Mouse (Mus musculus): ENCODE data around the gene Wdtc1. TPM values are rescaled to one million over a fixed set of nuclear protein-coding genes. Genes with fewer than 3 reads are reported as not detected.

Wdtc1 gene
- polyA plus RNA-seq, 1 experiment from 2014 or later, result 21.0 TPM

DNA sequence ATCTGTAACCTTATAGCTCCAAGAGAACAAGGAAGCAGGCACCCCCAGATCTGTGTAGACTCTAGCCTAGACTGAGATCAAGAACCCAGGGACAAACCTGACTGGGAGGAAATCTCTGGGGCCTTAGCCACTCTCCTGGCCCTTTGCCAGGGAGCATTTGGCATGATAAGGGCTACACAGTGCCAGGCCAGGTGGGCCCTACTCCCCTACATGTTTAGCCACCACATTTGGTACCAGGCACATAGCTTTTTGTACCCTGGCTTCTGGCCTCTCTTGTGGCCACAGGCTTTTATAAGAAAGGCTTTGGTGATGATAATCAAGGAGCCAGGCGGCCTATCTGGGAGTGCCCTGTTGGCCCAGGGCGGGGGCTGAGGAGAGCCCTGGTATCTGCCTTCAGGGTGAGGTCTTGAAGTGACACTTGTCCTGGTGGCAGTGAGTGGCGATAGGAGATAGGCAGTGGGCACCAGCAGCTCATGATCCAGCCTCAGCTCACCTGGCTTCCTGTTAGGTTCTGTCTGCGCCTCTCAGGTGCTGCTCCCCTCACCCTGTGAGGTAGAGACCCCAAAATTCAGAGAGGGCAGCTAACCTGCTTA lies 41.8 kb upstream of the Wdtc1 start:
- Histone ChIP-seq H3K4me2 (ENCODE audit: low read depth, low read length, severe bottlenecking) (no peak overlapping the region), H3K9me3 (ENCODE audit: control insufficient read depth, low read length) (no peaks in the 10 kb centered on the region), H3K27me3 (ENCODE audit: control insufficient read depth, insufficient read depth, low read length) (no peaks in the 10 kb centered on the region), H3K9ac (ENCODE audit: low read length) (no peak overlapping the region), H3K4me1 (replicated peaks; ENCODE audit: control insufficient read depth, insufficient read depth, low read length) (peaks cover 6% of the 10 kb centered on the region; the same call in 1 of the 2 replicates), H3K4me3 (ENCODE audit: low read depth, low read length) (no peak overlapping the region), H3K36me3 (ENCODE audit: control insufficient read depth, insufficient read depth, low read length) (no peaks in the 10 kb centered on the region), H3K27ac (ENCODE audit: low read depth, low read length) (no peak overlapping the region)
- 80% methylated on average over 4 of the region's 4 CpGs for WGBS
- ATAC-seq (replicated peaks; ENCODE audit: low FRiP score), result no peak
- no peak for DNase-seq (ENCODE audit: low spot score)

DNA sequence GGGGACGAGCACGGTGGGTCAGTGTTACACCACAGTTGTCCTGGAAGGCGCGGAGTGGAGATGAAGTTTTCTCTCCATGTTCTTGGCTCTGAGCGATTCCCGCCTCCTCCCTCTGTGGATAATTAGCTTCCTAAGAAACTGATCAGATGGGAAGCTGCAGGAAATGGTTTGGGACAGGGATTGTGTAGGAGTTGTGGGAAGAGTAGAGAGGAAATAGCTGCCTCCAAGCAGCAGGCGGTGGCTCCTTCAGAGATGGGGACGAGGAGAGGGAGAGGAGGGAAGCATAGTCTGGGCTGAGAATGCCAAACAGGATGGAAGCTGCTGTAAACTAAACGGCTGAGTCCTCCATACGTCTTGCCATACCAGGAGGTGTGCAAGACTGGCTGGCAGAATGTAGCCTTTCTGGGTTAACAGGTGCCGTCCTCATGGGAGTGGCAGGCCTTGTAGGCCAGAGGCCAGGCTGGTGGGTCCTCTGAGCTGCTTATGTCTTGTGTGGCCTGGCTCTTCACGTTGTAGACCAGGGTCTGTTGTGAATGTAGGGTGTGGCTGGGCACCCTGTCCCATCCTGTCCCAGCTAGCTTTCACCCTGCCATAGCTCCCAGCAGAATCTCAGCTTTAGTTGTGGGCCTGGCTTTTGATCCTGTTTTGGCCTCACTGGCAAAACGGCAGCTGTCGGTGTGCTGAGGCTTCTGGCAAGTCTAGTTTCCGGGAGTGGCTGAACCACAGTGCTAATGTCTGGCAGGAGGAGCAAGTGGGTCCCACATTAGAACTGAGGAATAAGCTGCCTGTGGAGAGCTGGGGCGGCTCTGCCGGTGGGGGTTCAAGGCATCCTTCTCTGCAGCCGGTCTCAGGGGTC lies 38.1 kb upstream of the Wdtc1 start:
- no peak overlapping the region for H3K4me2 ChIP-seq (ENCODE audit: low read depth, low read length, severe bottlenecking)
- no peaks in the 10 kb centered on the region for H3K9me3 ChIP-seq (ENCODE audit: control insufficient read depth, low read length)
- no peak overlapping the region for H3K4me3 ChIP-seq (ENCODE audit: low read depth, low read length)
- H3K36me3 ChIP-seq (ENCODE audit: control insufficient read depth, insufficient read depth, low read length), result no peaks in the 10 kb centered on the region
- no peak overlapping the region for H3K9ac ChIP-seq (ENCODE audit: low read length)
- no peak overlapping the region for H3K27ac ChIP-seq (ENCODE audit: low read depth, low read length)
- 85% methylated on average over 18 of the region's 18 CpGs for WGBS
- H3K4me1 ChIP-seq (replicated peaks; ENCODE audit: control insufficient read depth, insufficient read depth, low read length), result peaks cover 6% of the 10 kb centered on the region; the same call in 1 of the 2 replicates
- DNase-seq (ENCODE audit: low spot score), result no peak
- H3K27me3 ChIP-seq (ENCODE audit: control insufficient read depth, insufficient read depth, low read length), result no peaks in the 10 kb centered on the region
- no peak for ATAC-seq (replicated peaks; ENCODE audit: low FRiP score)

DNA sequence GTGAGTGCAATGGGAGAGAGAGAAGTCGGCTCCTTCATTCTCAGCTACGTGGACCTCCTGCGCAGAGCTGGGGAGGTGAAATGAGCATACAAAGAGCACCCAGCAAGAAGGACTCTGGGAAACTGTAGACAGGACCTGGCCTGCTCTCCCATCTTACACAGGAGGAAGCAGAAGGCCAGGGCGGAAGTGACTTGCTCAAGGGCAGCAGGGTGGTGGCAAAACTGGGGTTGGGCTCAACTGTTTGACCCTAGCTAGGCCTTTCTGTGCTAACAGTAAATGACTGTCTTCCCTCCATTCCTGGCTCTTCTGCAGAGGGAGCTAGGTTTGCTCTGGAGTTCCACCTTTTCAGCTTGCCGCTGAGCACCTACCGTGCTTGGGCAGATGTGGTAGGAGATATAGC lies 37.3 kb upstream of the Wdtc1 start:
- 91% methylated on average over 6 of the region's 6 CpGs for WGBS
- no peak overlapping the region for H3K4me2 ChIP-seq (ENCODE audit: low read depth, low read length, severe bottlenecking)
- no peaks in the 10 kb centered on the region for H3K4me1 ChIP-seq (replicated peaks; ENCODE audit: control insufficient read depth, insufficient read depth, low read length)
- no peaks in the 10 kb centered on the region for H3K36me3 ChIP-seq (ENCODE audit: control insufficient read depth, insufficient read depth, low read length)
- no peak overlapping the region for H3K9ac ChIP-seq (ENCODE audit: low read length)
- no peak for DNase-seq (ENCODE audit: low spot score)
- no peaks in the 10 kb centered on the region for H3K9me3 ChIP-seq (ENCODE audit: control insufficient read depth, low read length)
- no peak overlapping the region for H3K4me3 ChIP-seq (ENCODE audit: low read depth, low read length)
- no peak overlapping the region for H3K27ac ChIP-seq (ENCODE audit: low read depth, low read length)
- ATAC-seq (replicated peaks; ENCODE audit: low FRiP score), result no peak
- no peaks in the 10 kb centered on the region for H3K27me3 ChIP-seq (ENCODE audit: control insufficient read depth, insufficient read depth, low read length)

DNA sequence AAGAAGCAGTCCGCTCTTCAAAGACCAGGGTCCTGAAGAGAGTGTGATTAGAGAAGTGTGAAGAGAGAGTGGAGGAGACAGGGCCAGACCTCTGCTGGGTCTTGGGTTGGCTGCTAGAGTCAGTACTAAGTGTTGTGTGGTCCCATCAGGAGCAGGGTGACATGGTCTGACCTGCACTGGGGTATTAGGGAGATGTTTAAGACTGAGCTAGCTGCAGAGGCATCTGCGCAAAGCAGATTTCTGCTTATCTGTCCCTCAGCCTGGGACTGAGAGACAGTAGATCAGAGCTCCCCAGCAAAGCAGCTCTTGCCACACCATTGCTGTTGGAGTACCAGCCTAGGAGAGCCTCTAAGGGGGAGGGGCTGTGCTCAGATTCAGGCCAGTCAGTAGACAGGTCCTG lies 36.8 kb upstream of the Wdtc1 start:
- no peaks in the 10 kb centered on the region for H3K9me3 ChIP-seq (ENCODE audit: control insufficient read depth, low read length)
- no peak for DNase-seq (ENCODE audit: low spot score)
- 85% methylated on average over 2 of the region's 2 CpGs for WGBS
- no peak overlapping the region for H3K4me3 ChIP-seq (ENCODE audit: low read depth, low read length)
- H3K27me3 ChIP-seq (ENCODE audit: control insufficient read depth, insufficient read depth, low read length), result no peaks in the 10 kb centered on the region
- no peak overlapping the region for H3K4me2 ChIP-seq (ENCODE audit: low read depth, low read length, severe bottlenecking)
- H3K36me3 ChIP-seq (ENCODE audit: control insufficient read depth, insufficient read depth, low read length), result no peaks in the 10 kb centered on the region
- no peak for ATAC-seq (replicated peaks; ENCODE audit: low FRiP score)
- no peaks in the 10 kb centered on the region for H3K4me1 ChIP-seq (replicated peaks; ENCODE audit: control insufficient read depth, insufficient read depth, low read length)
- H3K9ac ChIP-seq (ENCODE audit: low read length), result no peak overlapping the region
- no peak overlapping the region for H3K27ac ChIP-seq (ENCODE audit: low read depth, low read length)

DNA sequence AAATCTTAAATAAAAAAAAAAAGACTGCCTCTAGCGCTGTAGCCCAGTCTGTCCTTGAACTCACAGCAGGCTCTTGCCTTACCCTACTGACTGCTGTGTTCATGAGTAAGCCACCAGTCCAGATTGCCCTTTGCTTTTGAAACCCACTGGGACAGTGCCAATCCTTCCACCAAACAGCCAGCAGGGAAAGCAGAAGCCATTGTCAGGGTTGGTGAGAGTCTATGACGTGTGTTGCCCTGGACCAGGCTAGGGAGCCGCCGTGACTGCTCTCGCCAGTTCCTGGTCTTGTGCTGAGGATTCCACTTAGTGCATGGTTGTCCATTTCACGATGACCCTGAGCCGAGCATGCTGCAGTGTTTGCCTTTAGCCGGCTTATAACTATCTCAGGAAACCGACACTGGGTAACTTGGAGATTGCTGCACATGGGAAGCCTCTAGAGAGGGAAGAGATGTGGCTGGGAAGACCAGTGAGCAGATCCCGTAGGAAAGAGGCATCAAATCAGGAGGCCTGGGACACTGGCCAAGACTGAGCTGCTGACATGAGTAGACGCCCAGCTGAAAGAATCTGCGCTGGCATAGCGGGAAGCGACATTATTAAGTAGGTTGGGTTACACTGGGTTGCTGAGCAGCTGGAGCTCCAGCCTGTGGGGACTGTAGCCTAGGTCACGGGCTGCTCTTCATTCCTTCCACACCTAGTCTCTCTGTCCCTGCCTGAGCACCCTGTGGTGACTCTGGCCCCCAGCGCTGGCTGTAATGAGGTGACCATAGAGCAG lies 35.7 kb upstream of the Wdtc1 start:
- Histone ChIP-seq H3K27ac (ENCODE audit: low read depth, low read length) (no peak overlapping the region), H3K27me3 (ENCODE audit: control insufficient read depth, insufficient read depth, low read length) (no peaks in the 10 kb centered on the region), H3K4me2 (ENCODE audit: low read depth, low read length, severe bottlenecking) (no peak overlapping the region), H3K9me3 (ENCODE audit: control insufficient read depth, low read length) (no peaks in the 10 kb centered on the region), H3K4me3 (ENCODE audit: low read depth, low read length) (no peak overlapping the region), H3K4me1 (replicated peaks; ENCODE audit: control insufficient read depth, insufficient read depth, low read length) (no peaks in the 10 kb centered on the region), H3K9ac (ENCODE audit: low read length) (no peak overlapping the region), H3K36me3 (ENCODE audit: control insufficient read depth, insufficient read depth, low read length) (no peaks in the 10 kb centered on the region)
- ATAC-seq (replicated peaks; ENCODE audit: low FRiP score) (no peak), DNase-seq (ENCODE audit: low spot score) (no peak)
- 92% methylated on average over 16 of the region's 16 CpGs for WGBS

DNA sequence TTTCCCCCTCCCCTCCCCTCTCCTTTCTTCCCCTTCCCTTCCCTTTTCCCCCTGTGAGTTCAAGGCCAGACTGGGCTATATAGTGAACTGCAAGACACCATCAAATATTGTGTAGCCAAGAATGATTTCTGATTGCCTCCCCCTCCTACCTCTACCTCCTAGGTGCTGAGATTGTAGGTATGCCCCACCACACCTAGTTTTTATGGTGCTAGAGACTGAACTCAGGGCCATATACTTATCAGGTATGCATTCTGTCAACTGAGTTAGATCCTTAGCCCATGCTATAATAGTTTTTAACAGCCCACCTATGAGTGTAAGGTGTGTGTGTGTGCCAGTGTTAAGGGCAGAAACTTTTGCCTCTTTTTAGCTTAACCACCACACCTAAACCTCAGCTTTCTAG lies 33.8 kb upstream of the Wdtc1 start:
- Histone ChIP-seq H3K36me3 (ENCODE audit: control insufficient read depth, insufficient read depth, low read length) (no peaks in the 10 kb centered on the region), H3K4me3 (ENCODE audit: low read depth, low read length) (no peak overlapping the region), H3K27ac (ENCODE audit: low read depth, low read length) (no peak overlapping the region), H3K9ac (ENCODE audit: low read length) (no peak overlapping the region), H3K9me3 (ENCODE audit: control insufficient read depth, low read length) (no peaks in the 10 kb centered on the region), H3K27me3 (ENCODE audit: control insufficient read depth, insufficient read depth, low read length) (no peaks in the 10 kb centered on the region), H3K4me1 (replicated peaks; ENCODE audit: control insufficient read depth, insufficient read depth, low read length) (no peaks in the 10 kb centered on the region), H3K4me2 (ENCODE audit: low read depth, low read length, severe bottlenecking) (no peak overlapping the region)
- no peak for DNase-seq (ENCODE audit: low spot score)
- ATAC-seq (replicated peaks; ENCODE audit: low FRiP score), result no peak

DNA sequence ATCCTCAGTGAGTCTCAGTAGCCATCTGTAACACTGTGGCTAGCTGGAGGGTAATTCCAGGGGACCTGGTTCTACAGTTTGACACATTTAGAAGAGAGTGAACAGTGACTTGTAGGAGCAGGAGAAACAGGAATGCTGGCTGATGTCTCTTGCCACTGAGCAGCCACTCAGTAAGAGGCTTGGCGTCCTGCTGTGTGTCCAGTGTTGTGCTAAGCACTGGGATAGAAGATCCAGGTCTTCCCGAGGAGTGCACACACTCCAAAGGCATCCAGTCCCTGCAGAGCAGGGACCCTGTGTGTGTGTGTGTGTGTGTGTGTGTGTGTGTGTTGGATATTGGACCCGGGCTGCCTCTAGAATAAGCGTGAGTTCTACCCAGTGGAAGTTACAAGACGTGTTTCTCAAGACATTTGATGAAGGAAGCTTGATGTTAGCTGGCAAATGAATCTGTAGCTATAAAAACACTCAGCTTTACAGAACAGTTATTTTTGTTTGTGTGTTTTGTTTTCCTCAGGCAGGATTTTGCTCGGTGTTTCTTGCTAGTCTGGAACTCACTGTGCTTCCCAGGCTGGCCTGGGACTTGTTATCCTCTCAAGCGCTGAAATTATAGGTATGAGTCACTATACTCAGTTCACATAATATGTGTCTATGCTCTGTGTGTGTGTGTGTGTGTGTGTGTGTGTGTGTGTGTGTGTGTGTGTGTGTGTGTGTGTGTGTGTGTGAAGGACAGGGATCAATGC lies 32.9 kb upstream of the Wdtc1 start:
- no peak overlapping the region for H3K4me3 ChIP-seq (ENCODE audit: low read depth, low read length)
- H3K36me3 ChIP-seq (ENCODE audit: control insufficient read depth, insufficient read depth, low read length), result no peaks in the 10 kb centered on the region; the same call in 1 of the 2 replicates
- H3K9me3 ChIP-seq (ENCODE audit: control insufficient read depth, low read length), result no peaks in the 10 kb centered on the region
- H3K27me3 ChIP-seq (ENCODE audit: control insufficient read depth, insufficient read depth, low read length), result no peaks in the 10 kb centered on the region
- no peak overlapping the region for H3K27ac ChIP-seq (ENCODE audit: low read depth, low read length)
- H3K4me2 ChIP-seq (ENCODE audit: low read depth, low read length, severe bottlenecking), result no peak overlapping the region
- ATAC-seq (replicated peaks; ENCODE audit: low FRiP score) (no peak), DNase-seq (ENCODE audit: low spot score) (no peak)
- 71% methylated on average over 7 of the region's 7 CpGs for WGBS
- H3K4me1 ChIP-seq (replicated peaks; ENCODE audit: control insufficient read depth, insufficient read depth, low read length), result no peaks in the 10 kb centered on the region
- H3K9ac ChIP-seq (ENCODE audit: low read length), result no peak overlapping the region

DNA sequence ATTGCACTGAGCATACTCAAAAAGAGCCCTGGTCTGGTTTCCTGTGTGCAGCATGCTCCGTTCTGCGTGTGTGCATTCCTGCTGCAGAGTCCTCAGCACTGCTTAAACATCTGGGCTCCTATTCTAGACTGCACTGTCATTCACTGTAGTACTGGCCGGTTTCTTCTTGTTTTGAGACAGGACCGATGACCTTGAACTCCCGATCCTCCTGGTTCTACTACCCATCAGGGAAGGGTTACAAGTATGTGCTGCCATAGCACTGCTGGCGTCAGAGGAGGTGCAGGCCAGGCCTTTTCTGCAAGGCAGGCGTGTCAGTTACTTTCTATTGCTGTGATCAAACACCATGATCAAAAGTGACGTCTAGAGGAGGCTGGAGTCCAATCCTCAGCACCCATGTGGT lies 27.9 kb upstream of the Wdtc1 start:
- no peak for DNase-seq (ENCODE audit: low spot score)
- Histone ChIP-seq H3K4me1 (replicated peaks; ENCODE audit: control insufficient read depth, insufficient read depth, low read length) (peaks cover 16% of the 10 kb centered on the region; the same call in 1 of the 2 replicates), H3K9me3 (ENCODE audit: control insufficient read depth, low read length) (no peaks in the 10 kb centered on the region), H3K4me3 (ENCODE audit: low read depth, low read length) (no peak overlapping the region), H3K4me2 (ENCODE audit: low read depth, low read length, severe bottlenecking) (no peak overlapping the region), H3K36me3 (ENCODE audit: control insufficient read depth, insufficient read depth, low read length) (no peaks in the 10 kb centered on the region; the same call in 1 of the 2 replicates), H3K27me3 (ENCODE audit: control insufficient read depth, insufficient read depth, low read length) (no peaks in the 10 kb centered on the region), H3K27ac (ENCODE audit: low read depth, low read length) (no peak overlapping the region), H3K9ac (ENCODE audit: low read length) (no peak overlapping the region)
- 85% methylated on average over 8 of the region's 8 CpGs for WGBS
- no peak for ATAC-seq (replicated peaks; ENCODE audit: low FRiP score)

Measured in forebrain, embryonic 11.5 days (tissue).